Mouse (Mus musculus) inflammation-experienced regulatory T-cells, adult 6 months (primary cell): Measurements from ENCODE around the gene Rpl9-ps1. TPM values are rescaled to one million over a fixed set of nuclear protein-coding genes. Genes with fewer than 3 reads are reported as not detected.

Experiments used
- ATAC-seq: one replicate; pipeline ENCODE4 v1.8.0; 2017
- polyA plus RNA-seq, 3 experiments: library from polyadenylated mRNA; unstranded; fragments of 100-300 nt; shearing (Covaris generic); gene quantifications; one replicate each; pipeline ENCODE4 v1.2.1; 2017

Gene Rpl9-ps1
- polyA plus RNA-seq, result not detected

- no peak for ATAC-seq
Observed at GRCm38 (mm10) chr11:83645521-83645920, at the start of gene Rpl9-ps1. TSS of gene Rpl9-ps1 (minus strand) at chr11:83645621.

GRCm38 (mm10) chr11:83692008-83692407, 46.6 kb upstream of the Rpl9-ps1 start:
- no peak for ATAC-seq

GRCm38 (mm10) chr11:83689918-83690317, 44.5 kb upstream of the Rpl9-ps1 start:
- no peak for ATAC-seq

GRCm38 (mm10) chr11:83675665-83676064, 30.2 kb upstream of the Rpl9-ps1 start:
- ATAC-seq, result no peak

- no peak for ATAC-seq
Observed at GRCm38 (mm10) chr11:83671743-83672142, 26.3 kb upstream of the Rpl9-ps1 start.

GRCm38 (mm10) chr11:83663532-83663931, 18.1 kb upstream of the Rpl9-ps1 start:
- ATAC-seq, result no peak

GRCm38 (mm10) chr11:83662204-83662603, 16.8 kb upstream of the Rpl9-ps1 start, which contains the start of gene Ccl4:
TSS of gene Ccl4 (plus strand) at chr11:83662584.
- ATAC-seq, result no peak

GRCm38 (mm10) chr11:83658797-83659196, 13.4 kb upstream of the Rpl9-ps1 start:
- no peak for ATAC-seq

- ATAC-seq, result no peak
Observed at GRCm38 (mm10) chr11:83657508-83657907, 12.1 kb upstream of the Rpl9-ps1 start.

- ATAC-seq, result no peak
Observed at GRCm38 (mm10) chr11:83654606-83655005, 9.2 kb upstream of the Rpl9-ps1 start.

GRCm38 (mm10) chr11:83649305-83649841, 4.0 kb upstream of the Rpl9-ps1 start, which contains the start of gene Ccl3:
TSS of gene Ccl3 (minus strand) at chr11:83649355.
- ATAC-seq, result no peak

- no peak for ATAC-seq
Observed at GRCm38 (mm10) chr11:83646356-83647149, 1.1 kb upstream of the Rpl9-ps1 start.

- ATAC-seq, result no peak
Observed at GRCm38 (mm10) chr11:83641216-83641615, 4.2 kb downstream of the Rpl9-ps1 start.

GRCm38 (mm10) chr11:83640141-83640540, 5.3 kb downstream of the Rpl9-ps1 start:
- ATAC-seq, result peak; percentile 84

- ATAC-seq, result no peak
Observed at GRCm38 (mm10) chr11:83639533-83639932, 5.9 kb downstream of the Rpl9-ps1 start.

GRCm38 (mm10) chr11:83638934-83639333, 6.5 kb downstream of the Rpl9-ps1 start:
- no peak for ATAC-seq

- ATAC-seq, result no peak
Observed at GRCm38 (mm10) chr11:83636742-83637235, 8.6 kb downstream of the Rpl9-ps1 start.

GRCm38 (mm10) chr11:83634898-83635297, 10.5 kb downstream of the Rpl9-ps1 start:
- ATAC-seq, result no peak

- no peak for ATAC-seq
Observed at GRCm38 (mm10) chr11:83634425-83634824, 11.0 kb downstream of the Rpl9-ps1 start.

- no peak for ATAC-seq
Observed at GRCm38 (mm10) chr11:83632744-83633143, 12.7 kb downstream of the Rpl9-ps1 start.

- ATAC-seq, result no peak
Observed at GRCm38 (mm10) chr11:83631065-83631464, 14.4 kb downstream of the Rpl9-ps1 start.

GRCm38 (mm10) chr11:83630630-83631029, 14.8 kb downstream of the Rpl9-ps1 start:
- no peak for ATAC-seq

GRCm38 (mm10) chr11:83628808-83629207, 16.6 kb downstream of the Rpl9-ps1 start:
- no peak for ATAC-seq

- no peak for ATAC-seq
Observed at GRCm38 (mm10) chr11:83623586-83623985, 21.8 kb downstream of the Rpl9-ps1 start.
